Mouse (Mus musculus) cerebellum, adult 2 months (tissue): ENCODE data around the gene Tom1l1. TPM values are rescaled to one million over a fixed set of nuclear protein-coding genes. Genes with fewer than 3 reads are reported as not detected.

Source experiments
- DNase-seq, 2 experiments: peaks; one replicate each; pipeline ENCODE4 v3.0.0; 2021
- H3K27ac ChIP-seq: fragments of 200-500 bp; 2 replicates; pipeline ENCODE4 v1.5.1; 2012; ENCODE audit warnings: low read length, control low read depth, inconsistent platforms; ENCODE audit not compliant: insufficient read depth
- H3K27me3 ChIP-seq: fragments of 200-500 bp; 2 replicates; pipeline ENCODE4 v1.6.1; 2012; ENCODE audit warnings: inconsistent platforms, mild to moderate bottlenecking, low read length, moderate library complexity; ENCODE audit not compliant: control insufficient read depth, insufficient read depth
- H3K4me1 ChIP-seq: fragments of 200-500 bp; 2 replicates; pipeline ENCODE4 v1.6.1; 2011; ENCODE audit warnings: low read length; ENCODE audit not compliant: control insufficient read depth, insufficient read depth
- H3K4me3 ChIP-seq: fragments of 200-500 bp; replicated peaks from 2 replicates; pipeline ENCODE3; 2011; ENCODE audit warnings: mild to moderate bottlenecking, low read depth, low read length, control low read depth; ENCODE audit not compliant: insufficient read depth
- CTCF ChIP-seq: fragments of 200-500 bp; IDR thresholded peaks from 2 replicates; pipeline ENCODE4 v1.5.1; 2011; ENCODE audit warnings: low read depth, mild to moderate bottlenecking, control low read depth, low read length, moderate library complexity, borderline replicate concordance; ENCODE audit not compliant: insufficient read depth
- POLR2A ChIP-seq: fragments of 200-500 bp; IDR thresholded peaks from 2 replicates; pipeline ENCODE4 v1.6.1; 2011; ENCODE audit warnings: low read length, control low read depth, borderline replicate concordance; ENCODE audit not compliant: insufficient read depth
- WGBS: fragments of 180-500 bp; shearing (Covaris S2); methylation state at CpG from one replicate; pipeline ENCODE4 v1.1.7; 2018; 5-methylcytosine and 5-hydroxymethylcytosine counted together
- polyA plus RNA-seq: library from polyadenylated mRNA; depleted of rRNA; stranded (reverse); fragments of >200 nt; gene quantifications from 2 replicates; pipeline ENCODE4 v1.2.3, GENCODE M21; 2012

Gene Tom1l1
- polyA plus RNA-seq, 1 experiment, result 17.3 TPM

DNA sequence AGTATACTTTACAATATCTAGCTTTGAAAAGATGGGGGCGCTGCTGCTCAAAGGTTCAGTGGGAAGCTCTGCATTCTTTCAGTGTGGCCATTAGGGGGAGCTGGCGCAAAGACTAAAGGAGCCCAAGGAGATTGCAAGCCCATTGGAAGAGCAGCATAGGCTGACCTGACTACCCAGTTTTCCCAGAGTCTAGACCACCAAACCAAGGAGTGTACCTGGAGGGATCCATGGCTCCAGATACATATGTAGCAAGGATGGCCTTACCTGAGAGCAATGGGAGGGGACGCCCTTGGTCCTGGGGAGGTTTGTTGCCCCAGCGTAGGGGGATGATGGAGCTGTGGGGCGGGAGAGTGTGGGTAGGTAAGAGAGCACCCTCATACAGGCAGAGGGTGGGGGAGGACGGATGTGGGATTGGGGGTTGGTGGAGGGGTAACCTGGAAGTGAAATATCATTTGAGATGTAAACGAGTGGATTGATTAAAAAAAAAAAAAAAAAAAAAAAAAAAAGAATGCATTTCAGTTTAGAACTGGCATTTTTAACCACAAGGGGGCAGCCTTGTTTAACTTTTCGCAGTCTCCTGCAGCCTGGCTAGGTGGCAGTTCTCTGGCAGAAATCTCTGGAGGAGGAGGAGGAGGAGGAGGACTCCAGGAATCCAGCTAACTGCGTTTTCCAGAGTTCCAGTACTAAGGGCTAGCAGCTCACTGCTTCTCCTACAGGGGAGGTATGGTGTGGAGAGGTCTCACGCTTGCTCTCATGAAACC, 9.5 kb upstream of the Tom1l1 start:
- Histone ChIP-seq H3K4me1 (no peaks in the 10 kb centered on the region), H3K4me3 (peak overlapping the region; percentile 28), H3K27me3 (no peaks in the 10 kb centered on the region), H3K27ac (no peak overlapping the region)
- 20% methylated on average over 10 of the region's 10 CpGs for WGBS
- TF ChIP-seq POLR2A (no peak), CTCF (peak; percentile 65)
- DNase-seq, result peak; percentile 64 to 67

DNA sequence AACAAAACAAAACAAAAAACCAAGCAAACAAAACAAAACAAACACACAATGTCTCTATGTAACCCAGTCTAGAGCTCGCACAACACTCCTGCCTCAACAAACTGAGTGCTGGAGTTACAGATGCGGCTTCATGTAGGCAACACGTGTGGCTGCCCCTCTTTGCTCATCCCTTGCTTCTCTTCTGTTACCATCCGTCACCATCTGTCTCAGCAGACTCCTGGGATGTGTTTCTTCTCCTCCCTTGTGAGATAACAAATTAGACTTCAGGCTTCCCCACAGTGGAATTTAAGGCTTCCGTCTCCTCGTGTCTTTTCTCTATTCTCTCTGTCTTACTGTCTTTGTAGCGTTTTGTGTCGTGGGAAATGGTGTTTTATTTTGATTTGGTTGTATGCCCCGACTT, 7.6 kb upstream of the Tom1l1 start:
- Histone ChIP-seq H3K4me1 (no peaks in the 10 kb centered on the region), H3K27me3 (no peaks in the 10 kb centered on the region), H3K27ac (no peak overlapping the region), H3K4me3 (no peak overlapping the region)
- DNase-seq, result no peak
- 40% methylated on average over 9 of the region's 9 CpGs for WGBS
- TF ChIP-seq CTCF, result no peak
- TF ChIP-seq POLR2A, result no peak

DNA sequence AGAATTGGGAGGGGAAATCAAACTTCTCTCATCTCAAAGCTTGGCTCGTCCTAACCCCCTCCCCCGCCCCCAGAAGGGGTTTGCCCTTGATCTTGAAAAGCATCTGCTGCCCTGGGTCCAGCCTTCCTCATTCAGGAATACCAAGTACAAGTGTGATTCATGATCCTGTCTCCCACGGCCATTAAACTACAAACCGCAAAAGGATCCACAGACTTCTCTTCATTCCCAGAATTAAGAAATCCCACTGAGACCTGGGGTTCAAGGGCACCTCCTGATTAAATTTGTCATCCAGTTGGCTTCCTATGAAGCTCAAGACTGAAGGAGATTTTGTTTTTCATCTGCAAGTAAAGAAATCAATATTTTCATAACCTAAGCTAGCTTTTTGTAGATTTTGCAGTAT, 6.0 kb upstream of the Tom1l1 start:
- TF ChIP-seq CTCF, result no peak
- TF ChIP-seq POLR2A, result no peak
- WGBS, result 61% methylated on average over 4 of the region's 4 CpGs
- no peak overlapping the region for H3K27ac ChIP-seq
- no peak for DNase-seq
- H3K4me3 ChIP-seq, result no peak overlapping the region
- H3K27me3 ChIP-seq, result no peaks in the 10 kb centered on the region; the same call in 1 of the 2 replicates
- no peaks in the 10 kb centered on the region for H3K4me1 ChIP-seq

DNA sequence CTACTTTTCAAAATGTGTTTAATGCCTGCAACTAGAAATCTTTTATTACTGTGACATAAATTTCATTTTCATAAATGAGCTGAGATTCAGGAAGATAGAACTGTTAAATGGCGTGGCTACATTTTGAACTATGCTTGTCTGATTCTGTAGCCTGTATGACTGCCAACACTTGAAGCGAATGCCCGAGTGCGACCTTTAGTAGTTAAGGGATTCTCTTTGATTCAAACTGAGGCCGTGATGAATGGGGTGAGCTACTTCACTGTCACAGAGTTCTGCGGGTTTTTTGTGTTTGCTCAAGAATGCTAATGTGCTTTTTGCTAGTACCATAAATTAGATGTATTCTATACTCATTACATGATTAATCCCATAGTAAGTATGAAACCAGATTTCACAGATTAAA, 2.2 kb upstream of the Tom1l1 start:
- H3K4me3 ChIP-seq, result no peak overlapping the region
- no peak for TF ChIP-seq CTCF
- TF ChIP-seq POLR2A, result no peak
- 57% methylated on average over 6 of the region's 6 CpGs for WGBS
- no peak overlapping the region for H3K27ac ChIP-seq
- no peak for DNase-seq
- no peaks in the 10 kb centered on the region; the same call in 1 of the 2 replicates for H3K27me3 ChIP-seq
- H3K4me1 ChIP-seq, result no peaks in the 10 kb centered on the region

DNA sequence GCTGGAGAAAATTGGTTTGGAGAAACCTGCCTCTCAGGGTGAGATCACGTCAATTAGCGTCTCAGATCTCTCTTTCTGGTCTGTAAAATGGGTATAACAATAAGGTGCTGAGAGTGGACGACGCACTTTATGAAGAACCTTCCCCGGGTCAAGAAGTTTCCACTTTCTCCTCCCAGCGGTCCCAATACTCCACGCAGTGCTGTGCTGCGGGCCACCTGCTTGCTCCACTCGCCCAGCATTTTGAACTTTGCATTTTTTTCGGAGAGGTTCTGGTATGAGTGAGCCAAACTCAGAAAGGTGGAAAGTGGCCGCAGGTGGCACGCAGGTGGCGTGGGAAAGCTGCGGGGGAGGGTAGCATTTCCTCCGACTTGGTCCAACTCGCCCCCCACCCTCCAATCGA, 1.1 kb downstream of the Tom1l1 start:
- H3K4me1 ChIP-seq, result no peaks in the 10 kb centered on the region
- WGBS, result 1% methylated on average over 17 of the region's 17 CpGs
- H3K27ac ChIP-seq, result no peak overlapping the region
- H3K4me3 ChIP-seq, result peak overlapping the region; percentile 90
- no peaks in the 10 kb centered on the region; the same call in 1 of the 2 replicates for H3K27me3 ChIP-seq
- no peak for DNase-seq
- no peak for TF ChIP-seq POLR2A
- TF ChIP-seq CTCF, result no peak

DNA sequence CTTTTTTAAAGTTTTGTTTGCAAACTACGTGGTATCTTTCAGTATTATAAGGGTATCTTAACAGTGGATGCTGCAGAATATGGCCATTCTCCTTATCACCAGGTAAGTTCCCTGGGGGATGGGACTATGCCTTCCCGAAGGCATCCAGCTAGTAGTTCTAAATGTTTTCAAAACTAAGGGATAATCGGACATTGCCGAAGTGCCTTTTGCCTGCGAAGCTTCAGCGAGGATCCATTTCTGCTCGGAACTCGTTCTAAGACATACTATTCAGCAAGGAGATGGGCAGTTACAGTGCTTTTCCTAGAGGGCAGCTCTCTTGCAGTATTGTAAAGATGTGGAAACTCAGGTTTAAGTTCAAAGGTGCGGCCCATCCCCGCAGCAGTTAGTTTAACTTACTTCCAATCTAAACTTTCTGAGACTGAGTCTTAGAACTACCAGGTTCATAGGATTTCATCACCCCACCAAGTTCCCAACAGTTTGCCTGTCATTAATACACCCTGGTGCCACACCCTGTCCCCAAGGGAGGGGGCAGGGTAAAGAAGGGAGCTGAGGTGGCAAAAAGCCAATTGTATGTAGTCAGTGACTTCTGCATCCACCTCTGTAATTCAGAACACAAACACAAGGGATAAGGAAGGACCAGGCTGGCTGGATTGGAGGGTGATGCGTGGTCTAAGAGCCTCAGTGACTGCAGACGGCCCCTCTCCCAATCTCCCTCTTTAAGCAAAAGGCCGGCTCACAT, 1.7 kb downstream of the Tom1l1 start:
- DNase-seq, result peak in 1 of 2 experiments; percentile 12
- Histone ChIP-seq H3K4me3 (peak overlapping the region; percentile 90), H3K4me1 (no peaks in the 10 kb centered on the region), H3K27me3 (no peaks in the 10 kb centered on the region; the same call in 1 of the 2 replicates), H3K27ac (no peak overlapping the region)
- no peak for TF ChIP-seq POLR2A
- TF ChIP-seq CTCF, result no peak
- 74% methylated on average over 13 of the region's 13 CpGs for WGBS

DNA sequence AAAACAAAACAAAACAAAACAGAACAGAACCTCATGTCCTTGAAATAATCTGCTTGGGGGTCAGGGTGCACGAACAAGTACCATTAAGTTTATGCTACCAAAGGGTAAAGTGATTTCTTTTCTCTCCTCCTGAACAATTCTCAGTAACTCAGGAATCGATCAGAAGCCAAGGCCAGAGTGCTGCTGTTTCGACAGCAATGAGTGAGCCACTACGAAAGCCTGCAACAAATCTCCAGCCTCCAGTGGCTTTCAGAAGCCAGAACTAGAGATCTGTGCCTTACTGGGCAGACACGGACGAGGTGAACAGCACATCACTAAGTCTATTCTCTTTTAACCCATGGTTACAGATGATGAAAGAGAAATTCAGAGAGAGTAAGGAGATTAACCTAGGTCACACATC, 3.0 kb downstream of the Tom1l1 start:
- no peak for DNase-seq
- Histone ChIP-seq H3K27ac (no peak overlapping the region), H3K27me3 (no peaks in the 10 kb centered on the region; the same call in 1 of the 2 replicates), H3K4me3 (no peak overlapping the region), H3K4me1 (no peaks in the 10 kb centered on the region)
- no peak for TF ChIP-seq CTCF
- no peak for TF ChIP-seq POLR2A
- 80% methylated on average over 6 of the region's 6 CpGs for WGBS

DNA sequence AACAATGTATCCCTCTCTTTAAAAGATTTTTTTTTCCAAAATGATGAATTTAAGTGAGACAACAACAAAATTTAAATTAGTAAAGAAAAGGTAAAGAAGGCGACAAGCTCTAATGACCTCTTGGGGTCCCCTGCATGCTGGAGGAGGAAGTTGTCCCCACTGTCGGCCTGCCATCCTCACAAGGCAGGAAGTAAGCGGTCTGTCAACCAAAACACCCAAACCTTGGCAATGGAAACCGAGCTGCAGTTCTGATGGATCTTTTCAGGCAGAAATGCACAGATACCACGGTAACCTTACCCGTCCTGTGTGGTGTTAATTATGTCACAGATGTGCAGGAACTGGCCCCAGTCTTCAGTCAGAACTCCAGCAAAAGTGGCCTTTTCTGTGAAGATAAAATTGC, 3.4 kb downstream of the Tom1l1 start:
- TF ChIP-seq CTCF, result no peak
- no peak for TF ChIP-seq POLR2A
- 57% methylated on average over 6 of the region's 6 CpGs for WGBS
- DNase-seq, result no peak
- Histone ChIP-seq H3K27me3 (no peaks in the 10 kb centered on the region; the same call in 1 of the 2 replicates), H3K27ac (no peak overlapping the region), H3K4me1 (no peaks in the 10 kb centered on the region), H3K4me3 (no peak overlapping the region)
